Mouse (Mus musculus): ENCODE measurements around the gene Vmn2r105. TPM values are rescaled to one million over a fixed set of nuclear protein-coding genes. Genes with fewer than 3 reads are reported as not detected.

Vmn2r105 gene
- total RNA-seq (2023) = not detected

GRCm38 (mm10) chr17:20234952-20235351, at the start of gene Vmn2r105:
Vmn2r105 (minus strand) TSS chr17:20235052.

GRCm38 (mm10) chr17:20182997-20183396, 51.9 kb downstream of the Vmn2r105 start, which contains the start of gene Fpr-rs6:
Fpr-rs6 (minus strand) TSS chr17:20183097.

Other genes starting within 250 kb of the Vmn2r105 start
- gene Vmn2r104, start 186.7 kb downstream of the Vmn2r105 start, total RNA-seq (2023) = not detected
- gene Fpr-rs7, start 120.8 kb downstream of the Vmn2r105 start, total RNA-seq (2023) = not detected
- not detected for gene Fpr-rs6, start 52.0 kb downstream of the Vmn2r105 start, total RNA-seq (2023)
- not detected for gene Vmn2r106, start 50.5 kb upstream of the Vmn2r105 start, total RNA-seq (2023)
- gene Vmn2r107, start 110.2 kb upstream of the Vmn2r105 start, total RNA-seq (2023) = not detected
- gene Vmn1r224, start 179.1 kb upstream of the Vmn2r105 start, total RNA-seq (2023) = not detected
- 0.06 TPM for gene Vmn2r108, start 246.3 kb upstream of the Vmn2r105 start, total RNA-seq (2023)

All from CD8-positive naive resting alpha-beta T cell, adult 57 days (primary cell).